Mouse (Mus musculus): ENCODE measurements around the gene Timm13.

Gene Timm13

DNA sequence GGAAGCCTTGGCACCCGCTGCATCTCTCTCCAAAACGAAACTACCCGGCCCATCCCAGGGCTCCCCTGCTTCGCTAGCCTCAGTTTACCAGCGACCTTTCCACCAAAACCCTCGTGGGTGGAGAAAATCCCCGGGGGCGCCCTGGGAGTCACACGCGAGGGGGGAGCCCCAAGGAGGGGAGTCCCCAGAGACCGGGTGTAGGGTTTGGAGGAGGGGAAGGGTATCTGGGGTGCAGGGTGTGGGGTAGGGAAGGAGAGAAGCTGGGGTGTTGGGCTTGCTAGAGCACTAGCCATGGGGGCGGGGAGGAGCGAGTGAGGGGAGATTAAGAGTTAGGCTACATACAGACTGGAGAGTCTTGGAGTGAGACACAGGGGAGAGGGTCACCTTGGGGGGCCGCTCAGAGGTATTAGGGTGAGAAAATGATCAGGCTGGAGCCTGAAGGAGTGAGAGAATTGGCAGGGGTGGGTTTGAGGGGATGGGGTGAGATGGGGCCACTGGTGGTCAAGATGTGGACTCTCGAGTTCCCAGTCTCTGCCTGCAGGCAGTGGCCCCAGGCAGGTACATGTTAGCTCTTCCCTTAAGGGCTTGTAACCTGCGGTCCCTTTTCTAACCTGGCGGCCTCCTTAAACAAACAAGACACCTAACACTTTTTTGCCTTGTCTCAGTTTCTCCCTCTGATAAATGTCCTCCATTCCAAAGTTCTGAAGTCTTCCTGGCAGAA lies 32.1 kb upstream of the Timm13 start:
- no peak for DNase-seq

DNA sequence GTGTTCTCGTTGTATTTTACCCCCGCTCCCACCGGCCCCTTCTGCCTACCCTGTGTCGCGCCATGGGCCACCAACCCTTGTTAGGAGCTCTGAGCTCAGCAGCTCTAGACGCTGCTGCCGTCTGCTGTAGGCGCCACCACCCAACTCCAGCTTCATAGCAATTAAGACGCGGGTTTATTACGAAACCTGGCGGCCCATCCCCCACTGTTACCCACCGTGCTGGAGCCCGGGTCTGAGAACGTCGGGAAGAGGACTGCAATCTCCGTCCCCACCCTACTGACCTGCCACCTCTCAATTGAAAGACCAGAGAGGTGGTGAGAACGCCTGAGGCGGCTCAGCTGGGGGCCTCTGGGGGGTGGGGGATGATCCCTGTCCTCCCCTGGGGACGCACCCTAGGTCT lies 31.4 kb upstream of the Timm13 start:
- peak; percentile 64 for DNase-seq

DNA sequence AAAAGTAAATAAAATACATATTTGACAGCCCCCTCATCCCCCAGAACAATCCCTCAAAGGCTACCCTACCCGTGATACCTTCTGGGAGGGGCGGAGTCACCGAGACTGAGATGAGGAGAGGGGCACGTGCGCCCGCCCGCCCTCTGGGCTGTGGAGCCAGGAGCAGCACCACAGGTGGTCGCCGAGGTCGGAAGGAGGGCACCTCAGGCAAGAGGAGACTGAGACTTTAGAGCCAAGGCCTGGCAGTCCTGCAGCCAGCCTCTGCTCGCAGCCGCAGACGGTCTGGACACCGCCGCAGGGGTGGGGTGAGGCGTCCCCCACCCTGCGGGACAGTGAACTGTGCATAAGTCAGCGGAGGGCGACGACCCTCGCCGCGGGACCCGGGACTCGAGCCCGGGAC lies 30.9 kb upstream of the Timm13 start:
- DNase-seq: peak; percentile 40

DNA sequence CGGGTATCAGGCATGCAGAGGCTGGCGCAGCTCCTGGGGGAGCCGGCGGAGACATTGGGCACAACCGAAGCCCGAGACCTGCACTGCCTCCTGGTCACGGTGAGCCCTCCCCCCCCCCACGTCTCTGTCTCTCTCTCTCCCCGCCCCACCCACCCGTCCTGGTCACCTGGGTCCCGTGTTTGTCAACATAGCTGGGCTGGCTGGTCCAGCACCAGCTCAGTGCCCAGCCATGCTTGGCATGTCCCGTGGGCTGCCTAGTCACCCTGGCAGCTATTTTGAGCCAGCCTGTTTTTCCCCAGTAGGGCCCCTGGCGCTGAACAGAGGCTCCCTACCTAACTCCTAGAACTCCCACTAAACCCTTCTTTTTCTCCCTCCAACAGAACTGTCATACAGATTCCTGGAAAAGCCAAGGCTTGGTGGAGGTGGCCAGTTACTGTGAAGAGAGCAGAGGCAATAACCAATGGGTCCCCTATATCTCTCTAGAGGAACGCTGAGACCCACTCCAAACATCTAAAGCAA lies 30.4 kb upstream of the Timm13 start:
- peak; percentile 65 for DNase-seq

DNA sequence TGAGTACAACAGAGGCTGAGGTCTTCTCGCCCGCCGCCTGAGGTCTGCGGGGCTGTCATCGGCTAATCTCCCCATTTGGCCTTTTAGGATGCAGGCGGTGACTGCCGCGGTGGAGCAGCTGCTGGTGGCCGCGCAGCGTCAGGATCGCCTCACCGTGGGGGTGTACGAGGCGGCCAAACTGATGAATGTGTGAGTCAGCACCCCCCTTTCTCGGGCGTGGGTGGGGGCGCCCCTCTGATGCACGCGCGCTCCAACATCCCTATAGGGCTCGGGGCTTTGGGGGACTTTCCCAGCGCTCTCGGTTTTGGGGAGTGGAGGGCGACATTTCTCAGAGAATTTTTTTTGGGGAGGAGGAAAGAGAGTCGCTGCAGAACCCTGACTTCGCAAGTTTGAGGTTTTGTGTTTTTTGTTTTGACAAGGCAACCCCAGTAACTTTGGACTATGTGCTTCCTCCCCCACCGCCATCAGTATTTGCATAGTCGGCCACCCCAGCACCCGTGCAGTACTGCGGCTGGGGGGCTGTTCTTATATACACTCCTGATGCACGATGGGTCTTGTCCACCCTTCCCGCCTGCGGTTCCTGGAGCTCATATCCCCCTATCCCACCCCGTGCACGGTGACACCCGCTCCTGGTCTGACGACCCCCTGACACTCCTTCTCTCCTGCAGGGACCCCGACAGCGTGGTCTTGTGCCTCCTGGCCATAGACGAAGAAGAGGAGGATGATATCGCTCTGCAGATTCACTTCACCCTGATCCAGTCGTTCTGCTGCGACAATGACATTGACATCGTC lies 29.8 kb upstream of the Timm13 start:
- DNase-seq: peak; percentile 65

DNA sequence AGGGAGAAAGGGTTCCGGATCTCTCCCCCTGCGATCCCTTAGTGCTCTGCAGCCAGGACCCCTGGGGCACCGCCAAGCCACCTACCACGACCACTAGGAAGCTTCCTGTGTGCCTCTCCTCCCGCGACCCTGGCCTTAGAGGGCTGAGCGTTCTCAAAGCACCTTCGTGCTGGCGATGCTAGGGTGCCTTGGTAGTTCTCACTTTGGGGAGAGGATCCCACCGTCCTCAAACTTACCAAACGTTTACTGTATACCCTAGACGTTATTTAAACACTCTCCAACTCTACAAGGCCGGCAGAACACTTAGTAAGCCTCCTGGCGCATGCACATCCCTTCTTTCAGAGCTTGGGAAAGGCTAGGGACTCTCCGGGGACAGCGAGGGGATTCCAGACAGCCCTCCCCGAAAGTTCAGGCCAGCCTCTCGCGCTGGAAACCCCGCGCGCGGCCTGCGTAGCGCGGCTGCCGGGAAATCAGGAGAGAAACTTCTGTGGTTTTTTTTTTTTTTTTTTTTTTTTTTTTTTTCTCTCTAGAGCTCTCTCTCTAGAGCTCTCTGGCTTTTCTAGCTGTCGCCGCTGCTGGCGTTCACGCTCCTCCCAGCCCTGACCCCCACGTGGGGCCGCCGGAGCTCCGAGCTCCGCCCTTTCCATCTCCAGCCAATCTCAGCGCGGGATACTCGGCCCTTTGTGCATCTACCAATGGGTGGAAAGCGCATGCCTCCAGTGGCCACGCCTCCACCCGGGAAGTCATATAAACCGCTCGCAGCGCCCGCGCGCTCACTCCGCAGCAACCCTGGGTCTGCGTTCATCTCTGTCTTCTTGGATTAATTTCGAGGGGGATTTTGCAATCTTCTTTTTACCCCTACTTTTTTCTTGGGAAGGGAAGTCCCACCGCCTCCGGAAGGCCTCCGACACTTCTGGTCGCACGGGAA lies 28.8 kb upstream of the Timm13 start, which contains the start of gene Gadd45b:
Gene Gadd45b (plus strand): TSS at position 775 of the 928 bp plus-strand sequence.
- DNase-seq: peak; percentile 99

DNA sequence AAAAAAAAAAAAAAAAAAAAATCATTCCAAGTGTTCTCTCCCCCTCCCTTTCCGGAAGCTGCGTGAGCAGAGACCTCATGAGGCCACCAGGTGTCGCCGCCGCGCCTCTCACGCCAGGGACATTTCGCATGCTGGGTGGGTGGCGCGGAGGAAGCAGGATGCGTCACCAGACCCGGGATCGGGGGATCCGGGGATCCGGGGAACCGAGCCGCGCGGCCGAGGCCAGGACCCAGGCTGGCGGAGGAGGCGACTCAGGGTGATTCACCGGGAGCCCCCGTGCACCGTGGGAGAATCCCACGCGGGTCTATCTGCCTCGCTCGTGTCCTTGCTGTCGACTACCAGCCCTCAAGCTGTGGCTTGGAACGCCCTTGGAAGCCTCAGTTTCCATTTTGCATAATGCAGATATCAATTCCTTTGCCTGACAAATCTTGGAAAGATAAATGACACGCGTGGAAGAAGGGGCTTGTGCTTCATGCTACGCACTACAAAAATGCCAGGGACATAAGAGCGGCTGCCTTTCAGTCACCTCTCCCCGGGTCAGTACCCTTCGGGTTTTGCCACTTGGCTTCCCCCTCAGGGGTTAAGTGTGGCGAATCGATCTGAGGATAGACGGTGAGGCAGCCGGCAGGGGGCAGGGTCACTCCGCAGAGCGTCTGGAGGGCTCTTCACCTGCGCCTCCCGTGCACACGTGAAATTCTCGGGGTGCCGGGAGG lies 28.0 kb upstream of the Timm13 start:
- DNase-seq: peak; percentile 96

DNA sequence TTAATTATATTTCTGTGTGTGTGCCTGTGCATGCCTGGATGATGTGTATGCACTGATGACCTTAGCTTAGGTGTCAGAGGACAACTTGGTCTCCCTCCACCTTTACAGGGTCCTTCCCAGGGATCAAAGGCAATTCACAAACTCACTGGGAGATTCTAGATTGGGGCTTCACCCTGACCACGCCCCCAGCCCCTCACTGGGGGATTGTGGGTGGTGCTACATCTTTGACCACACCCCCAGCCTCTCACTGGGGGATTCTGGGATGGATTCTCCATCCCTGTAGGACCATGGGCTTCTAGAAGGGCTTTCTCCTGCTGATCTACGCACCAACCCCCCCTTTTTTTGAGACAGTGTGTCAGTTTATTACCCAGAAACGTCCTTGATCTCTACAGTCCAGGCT lies 24.7 kb upstream of the Timm13 start:
- DNase-seq: no peak

DNA sequence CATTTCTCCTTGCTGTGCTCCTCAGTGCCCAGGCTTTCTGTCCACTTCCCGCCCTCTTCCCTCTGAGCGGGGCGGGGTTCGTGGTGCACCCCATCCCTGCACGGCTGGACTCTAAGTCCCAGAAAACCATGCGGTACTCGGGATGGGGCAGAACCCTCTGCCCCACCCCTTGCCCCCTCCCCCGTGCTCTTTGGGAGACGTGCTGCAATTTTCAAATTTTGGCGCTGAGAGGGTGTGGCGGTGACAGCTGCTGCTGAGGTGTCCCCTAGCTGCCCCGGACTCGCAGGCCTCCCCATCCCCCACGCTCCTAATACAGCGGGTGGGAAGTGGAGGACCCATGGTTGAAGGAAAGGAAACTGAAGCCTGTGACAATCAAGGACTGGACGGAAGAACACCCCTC lies 21.2 kb upstream of the Timm13 start:
- DNase-seq: peak; percentile 75

DNA sequence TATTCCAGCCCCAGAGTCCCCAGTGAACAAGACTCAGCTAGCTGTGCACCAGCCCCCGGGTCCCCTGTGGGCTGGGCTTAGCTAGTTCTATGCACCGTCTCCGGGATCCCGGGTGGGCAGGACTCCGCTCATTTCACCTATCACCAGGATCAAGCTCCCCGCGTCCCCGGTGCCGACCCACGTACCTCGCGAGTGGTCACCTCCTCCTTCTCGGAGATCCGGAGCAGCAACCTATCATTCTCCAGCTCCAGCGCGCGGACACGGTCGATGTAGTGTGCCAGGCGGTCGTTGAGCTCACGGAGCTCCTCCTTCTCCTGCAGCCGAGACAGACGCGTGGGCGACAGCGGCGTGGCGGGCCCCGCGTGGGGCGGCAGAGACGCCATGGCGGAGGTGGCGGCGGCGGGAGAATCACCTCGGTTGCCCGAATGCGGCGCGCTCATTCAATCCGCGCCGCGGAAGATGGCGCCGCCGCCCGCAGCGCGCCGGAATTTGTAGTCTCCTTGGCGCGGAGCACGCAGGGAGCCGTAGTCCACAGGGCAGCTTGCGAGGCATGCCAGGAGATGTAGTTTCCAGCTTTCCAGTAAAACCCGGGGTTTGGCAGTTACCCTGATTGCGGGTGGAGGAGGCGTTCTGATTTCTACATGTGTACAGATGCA lies 17.1 kb upstream of the Timm13 start, which contains the start of gene Lmnb2:
Gene Lmnb2 (minus strand): TSS at position 467 of the 656 bp plus-strand sequence.
- peak; percentile 83 for DNase-seq

DNA sequence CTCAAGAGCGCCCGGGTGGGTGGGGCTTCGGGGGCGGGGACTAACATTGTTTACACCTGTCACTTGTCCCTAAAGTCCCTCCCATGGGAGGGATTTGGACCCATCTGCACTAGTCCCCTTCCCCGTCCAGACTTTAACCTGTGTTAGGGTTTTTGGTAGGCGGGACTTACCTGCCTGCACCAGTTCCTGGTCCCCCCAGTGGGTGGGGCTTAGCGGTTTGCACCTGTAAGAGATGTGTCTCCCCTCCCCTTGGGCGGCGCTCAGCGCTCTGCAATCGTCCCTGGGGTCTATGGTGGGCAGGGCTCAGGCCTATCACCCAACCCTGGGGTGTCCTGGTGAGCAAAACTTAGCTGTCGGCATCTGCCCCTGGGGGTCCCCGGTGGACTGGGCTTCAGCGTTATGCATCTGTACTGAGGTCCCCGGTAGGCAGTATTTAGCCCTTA lies 16.6 kb upstream of the Timm13 start:
- peak; percentile 67 for DNase-seq

DNA sequence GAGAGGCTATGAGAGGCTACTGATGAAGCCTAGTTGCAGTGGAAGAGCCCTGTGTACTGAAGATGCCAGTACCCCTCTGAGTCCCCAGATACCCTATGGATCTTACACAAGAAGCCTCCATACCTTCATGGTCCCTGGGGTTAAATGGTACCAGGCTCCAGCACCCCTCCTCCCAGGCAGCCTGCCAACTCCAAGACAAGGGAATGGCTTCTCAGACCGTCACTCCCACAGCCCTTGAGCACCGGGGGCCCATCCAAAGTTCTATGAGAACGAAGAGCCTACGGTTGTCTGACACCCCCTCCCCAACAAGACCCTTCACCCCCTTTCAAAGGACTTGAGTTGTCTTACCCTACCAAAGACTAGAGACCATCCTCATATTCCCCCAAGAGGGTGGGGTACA lies 15.0 kb upstream of the Timm13 start:
- no peak for DNase-seq

DNA sequence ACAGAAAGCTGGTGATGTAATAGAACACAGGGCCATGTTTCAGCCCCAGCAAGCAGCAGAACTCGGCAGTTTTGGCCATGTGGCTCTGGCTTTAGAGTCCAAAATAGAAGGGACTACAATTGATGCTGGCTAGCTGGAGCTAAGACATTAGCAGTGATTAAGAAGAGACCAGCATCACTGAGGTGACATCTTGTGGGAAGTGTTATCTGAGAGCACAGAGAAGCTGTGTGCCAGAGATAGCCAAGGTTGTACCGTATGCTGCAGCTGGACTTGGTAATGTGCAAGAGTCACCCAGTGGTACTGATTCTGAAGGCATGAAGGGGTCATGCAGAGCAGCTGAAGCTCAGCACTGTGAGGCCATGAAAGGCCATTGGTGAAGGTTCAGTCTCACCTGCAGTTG lies 14.5 kb upstream of the Timm13 start:
- no peak for DNase-seq

DNA sequence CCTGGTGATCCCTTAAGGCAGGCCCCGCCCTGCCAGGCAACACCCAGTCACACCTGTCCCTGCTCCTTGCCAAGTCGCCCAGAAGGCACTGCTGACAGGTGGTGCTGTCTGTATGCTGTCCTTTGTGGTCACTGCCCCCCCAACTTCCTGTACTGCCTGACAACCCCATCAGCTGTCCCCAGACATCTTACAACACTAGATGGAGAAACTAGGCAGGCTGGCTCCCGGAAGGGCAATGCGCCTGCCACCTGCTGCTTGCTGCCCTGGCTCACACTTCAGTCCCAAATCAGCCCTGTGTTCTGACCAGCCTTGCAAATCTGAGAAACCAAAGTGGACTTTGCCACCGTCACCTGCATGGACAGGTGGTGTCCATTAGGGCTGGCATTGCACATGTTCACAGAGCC lies 13.5 kb upstream of the Timm13 start:
- DNase-seq: no peak

DNA sequence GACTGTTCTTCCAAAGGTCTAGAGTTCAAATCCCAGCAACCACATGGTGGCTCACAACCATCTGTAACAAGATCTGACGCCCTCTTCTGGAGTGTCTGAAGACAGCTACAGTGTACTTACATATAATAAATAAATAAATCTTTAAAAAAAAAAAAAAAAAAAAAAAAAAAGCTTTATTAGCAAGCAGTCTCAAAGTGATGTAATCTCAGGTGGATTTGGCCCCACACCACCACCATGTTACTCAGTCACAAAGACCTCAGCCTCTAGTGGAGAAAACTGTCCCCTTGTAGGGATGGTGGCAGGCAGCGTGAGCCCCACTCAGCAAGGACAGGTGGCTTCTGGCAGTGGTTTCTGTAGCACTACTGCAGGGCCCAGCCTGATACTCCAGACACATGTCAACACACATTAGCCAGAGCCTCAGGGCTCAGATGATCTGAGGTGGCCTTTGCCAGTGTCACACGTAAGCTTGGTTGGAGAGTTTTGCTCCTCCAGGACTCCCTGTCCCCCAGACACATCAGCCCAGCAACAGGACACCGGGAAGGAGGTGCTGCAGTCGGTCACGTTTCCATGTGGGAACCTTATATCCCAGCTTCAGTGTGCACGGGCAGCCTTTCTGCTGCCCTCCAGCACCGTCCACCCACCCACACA lies 12.7 kb upstream of the Timm13 start:
- no peak for DNase-seq

DNA sequence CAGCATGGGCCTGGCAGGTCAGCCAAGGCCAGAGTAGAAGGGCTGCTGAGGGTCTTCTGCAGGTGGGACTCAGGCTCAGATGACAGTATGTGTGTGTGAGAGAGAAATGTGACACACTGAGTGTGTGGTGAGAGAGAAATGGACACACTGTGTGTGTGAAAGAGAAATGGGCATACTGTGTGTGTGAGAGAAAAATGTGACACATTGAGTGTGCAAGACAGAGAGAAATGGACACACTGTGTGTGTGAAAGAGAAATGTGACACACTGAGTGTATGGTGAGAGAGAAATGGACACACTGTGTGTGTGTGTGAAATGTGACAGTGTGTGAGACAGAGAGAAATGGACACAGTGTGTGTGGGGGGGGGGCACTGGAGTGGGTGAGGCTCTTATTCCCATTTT lies 11.1 kb upstream of the Timm13 start:
- no peak for DNase-seq

DNA sequence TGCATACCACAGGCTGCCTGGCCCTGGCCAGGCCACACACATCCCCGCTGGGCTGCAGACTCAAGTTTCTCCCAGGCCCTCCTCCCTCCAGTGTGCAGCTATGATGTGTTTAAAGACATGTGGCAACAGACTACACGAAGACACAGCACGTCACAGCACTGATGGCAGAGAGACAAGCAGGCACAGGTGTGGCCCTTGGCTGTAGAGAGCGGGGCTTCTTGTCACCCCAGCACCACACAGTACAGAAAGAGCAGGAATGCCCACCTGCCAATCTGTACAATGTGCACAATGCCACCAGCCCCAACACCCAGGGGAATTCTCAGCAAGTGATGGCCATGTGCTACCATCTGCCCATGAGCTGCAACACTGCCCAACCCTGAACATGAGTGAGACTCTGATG lies 10.6 kb upstream of the Timm13 start:
- DNase-seq: no peak

DNA sequence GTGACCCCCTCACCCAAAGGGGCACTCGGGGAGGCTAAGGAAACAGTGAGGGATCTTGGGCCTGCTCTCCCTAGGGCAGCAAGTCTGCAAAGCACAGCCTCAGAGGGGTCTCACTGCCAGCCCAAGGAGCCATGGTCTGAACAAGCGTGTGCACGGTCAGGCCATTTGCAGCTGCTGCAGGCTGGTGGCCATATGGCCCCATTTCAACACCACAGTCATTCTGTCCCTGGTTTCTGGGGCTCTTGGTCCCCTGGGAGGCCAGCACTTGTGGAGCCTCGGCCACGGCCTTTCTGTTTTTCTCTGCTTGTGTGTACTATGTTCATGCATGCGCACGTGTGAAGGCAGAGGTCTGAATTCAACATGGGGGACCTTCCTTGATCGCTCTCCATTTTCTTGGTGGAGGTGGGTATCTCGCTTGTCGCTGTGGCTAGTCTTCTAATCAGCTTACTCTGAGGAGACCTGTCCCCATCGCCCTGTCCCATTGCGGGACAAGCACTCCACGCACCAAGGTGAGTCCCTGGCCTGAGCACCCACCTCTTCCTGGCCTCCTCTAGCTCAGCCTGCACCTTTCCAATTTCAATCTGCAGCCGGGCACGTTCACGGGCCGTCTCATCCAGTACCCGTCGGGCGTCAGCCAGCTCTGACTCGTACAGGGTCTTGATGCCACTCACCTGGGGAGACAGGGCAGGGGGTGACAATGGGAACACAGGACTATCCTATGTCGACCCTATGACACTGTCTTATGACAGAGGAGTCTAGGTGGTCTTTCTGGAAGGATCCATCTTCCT lies 8.8 kb upstream of the Timm13 start:
- no peak for DNase-seq

DNA sequence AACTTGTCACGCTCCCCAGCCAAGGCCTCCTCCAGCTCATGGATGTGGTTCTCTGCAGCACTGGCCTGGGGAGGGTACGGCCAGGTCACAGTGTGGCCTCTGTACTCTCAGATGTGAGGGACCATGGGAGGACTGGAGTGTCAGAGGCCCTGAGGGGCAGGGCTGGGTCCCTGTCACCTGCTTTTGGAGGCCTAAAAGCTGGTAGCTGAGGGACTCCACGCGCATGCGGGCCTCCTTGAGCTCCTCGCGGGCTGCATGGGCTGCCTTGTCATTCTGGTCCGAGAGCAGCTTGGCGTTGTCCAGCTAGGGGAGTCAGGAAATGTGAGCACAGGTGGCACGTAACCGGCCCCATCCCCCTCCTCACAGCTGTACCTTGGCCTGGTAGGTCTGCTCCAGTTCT lies 3.9 kb upstream of the Timm13 start:
- DNase-seq: no peak

DNA sequence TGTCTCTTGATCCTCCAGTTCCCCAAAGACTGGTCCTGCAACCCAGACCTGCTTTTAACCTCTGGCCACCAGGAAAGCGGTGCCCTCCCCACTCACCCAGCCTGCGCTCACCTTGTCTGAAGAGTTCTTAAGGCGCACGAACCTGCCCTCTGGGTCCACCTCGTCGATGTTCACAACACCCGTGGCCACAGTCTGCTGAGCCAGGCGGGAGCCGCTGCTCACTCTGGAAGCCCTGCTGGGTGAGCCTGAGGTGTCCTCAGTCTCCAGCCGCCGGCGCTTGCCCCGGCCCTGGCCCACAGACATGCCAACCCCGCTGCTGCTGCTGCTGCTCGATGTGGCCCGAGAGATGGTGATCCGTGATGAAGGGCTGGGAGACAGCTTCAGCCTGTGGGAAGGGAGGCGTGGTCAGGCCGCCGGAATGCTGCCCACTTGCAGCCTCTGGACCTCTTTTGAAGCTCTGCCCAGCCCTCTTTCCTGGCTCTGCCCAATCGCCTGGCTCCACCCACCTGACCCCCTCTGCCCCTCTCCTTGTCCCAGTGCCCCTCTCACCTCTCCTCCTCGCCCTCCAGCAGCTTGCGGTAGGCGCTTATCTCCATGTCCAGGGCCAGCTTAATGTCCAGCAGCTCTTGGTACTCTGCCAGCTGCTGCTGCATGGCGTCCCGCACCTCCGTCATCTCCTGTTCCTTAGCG lies 3.4 kb upstream of the Timm13 start:
- DNase-seq: peak; percentile 32

Data from kidney, postnatal 10 days (tissue).